Mouse (Mus musculus): ENCODE measurements at regions not wholly inside any gene's neighbourhood (a gene's known extent, or its start where the extent isn't known, plus 50 kb on each side); places are given as distances from the start of the nearest gene placed in this dataset.

DNA sequence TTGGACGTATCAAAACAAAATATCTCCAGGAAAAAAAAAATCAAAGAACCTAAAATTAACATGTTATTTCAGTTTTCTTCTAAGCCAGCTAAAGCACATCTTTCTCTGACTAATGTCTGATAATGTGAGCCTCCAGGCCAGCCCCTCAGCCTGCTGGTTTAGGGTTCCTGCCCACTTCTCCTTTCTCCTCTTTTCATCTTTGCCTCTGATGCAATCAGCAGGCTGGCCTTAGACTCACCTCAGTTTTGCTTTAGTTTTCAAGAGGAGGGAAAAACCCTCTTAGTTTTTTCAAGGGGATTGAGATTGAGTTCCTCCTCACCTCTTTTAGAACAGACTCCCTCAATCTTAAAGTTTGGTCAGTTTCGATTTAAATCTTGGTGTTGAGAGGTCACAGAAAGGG is 93.0 kb upstream of the Pthlh start:
- H3K9ac ChIP-seq = no peak overlapping the region
- no peak overlapping the region for H3K27ac ChIP-seq (replicated peaks)
- no peak overlapping the region for H3K4me2 ChIP-seq
- no peaks in the 10 kb centered on the region for H3K4me1 ChIP-seq
- H3K27me3 ChIP-seq (replicated peaks) = no peaks in the 10 kb centered on the region
- ATAC-seq (ENCODE audit: extremely low read depth, insufficient number of reproducible peaks, low FRiP score, low TSS enrichment) = no peak
- H3K36me3 ChIP-seq = no peaks in the 10 kb centered on the region
- no peaks in the 10 kb centered on the region for H3K9me3 ChIP-seq
- 74% methylated on average over 2 of the region's 2 CpGs for WGBS
- no peak overlapping the region for H3K4me3 ChIP-seq

GRCm38 (mm10) chr6:147356570-147356969 is 92.6 kb upstream of the Pthlh start:
- H3K27ac ChIP-seq (replicated peaks) = no peak overlapping the region
- WGBS = 71% methylated on average over 5 of the region's 5 CpGs

GRCm38 (mm10) chr6:147349566-147350237 is 85.7 kb upstream of the Pthlh start:
- ATAC-seq (ENCODE audit: extremely low read depth, insufficient number of reproducible peaks, low FRiP score, low TSS enrichment) = no peak

More at GRCm38 (mm10) chr6:147356570-147356969, 92.6 kb upstream of the Pthlh start:
- H3K4me1 ChIP-seq = no peaks in the 10 kb centered on the region
- no peak overlapping the region for H3K9ac ChIP-seq
- H3K27me3 ChIP-seq (replicated peaks) = no peaks in the 10 kb centered on the region
- H3K9me3 ChIP-seq = no peaks in the 10 kb centered on the region
- no peak overlapping the region for H3K4me2 ChIP-seq
- ATAC-seq (ENCODE audit: extremely low read depth, insufficient number of reproducible peaks, low FRiP score, low TSS enrichment) = no peak
- H3K4me3 ChIP-seq = no peak overlapping the region
- no peaks in the 10 kb centered on the region for H3K36me3 ChIP-seq

DNA sequence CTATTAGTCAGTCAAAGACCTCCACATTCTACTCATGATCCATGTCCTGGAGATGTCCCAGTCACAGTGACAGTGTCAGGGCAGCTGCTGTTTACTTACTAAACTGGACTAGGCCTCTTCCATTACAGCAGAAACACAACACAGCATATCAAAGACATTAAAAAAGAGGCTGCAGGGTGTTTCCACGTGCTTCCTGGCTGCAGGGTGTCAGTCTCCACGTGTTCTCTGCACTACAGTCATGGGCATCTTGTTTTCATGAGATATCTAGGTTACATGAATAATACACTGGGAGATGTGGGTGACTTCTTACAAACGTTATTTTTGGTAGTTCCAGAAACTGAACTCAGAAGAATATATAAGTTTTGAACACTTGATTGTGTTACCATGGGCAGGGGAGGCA is 84.6 kb upstream of the Pthlh start:
- Histone ChIP-seq H3K4me3 (no peak overlapping the region), H3K27ac (replicated peaks) (no peak overlapping the region), H3K36me3 (no peaks in the 10 kb centered on the region), H3K9me3 (no peaks in the 10 kb centered on the region), H3K27me3 (replicated peaks) (no peaks in the 10 kb centered on the region), H3K9ac (no peak overlapping the region), H3K4me2 (no peak overlapping the region), H3K4me1 (no peaks in the 10 kb centered on the region)
- WGBS = 40% methylated on average over 3 of the region's 3 CpGs
- no peak for ATAC-seq (ENCODE audit: extremely low read depth, insufficient number of reproducible peaks, low FRiP score, low TSS enrichment)

More at GRCm38 (mm10) chr6:147349566-147350237, 85.7 kb upstream of the Pthlh start:
- Histone ChIP-seq H3K27me3 (replicated peaks) (no peaks in the 10 kb centered on the region), H3K9ac (no peak overlapping the region), H3K4me2 (no peak overlapping the region), H3K4me1 (no peaks in the 10 kb centered on the region), H3K36me3 (no peaks in the 10 kb centered on the region), H3K9me3 (no peaks in the 10 kb centered on the region), H3K27ac (replicated peaks) (no peak overlapping the region), H3K4me3 (no peak overlapping the region)
- 55% methylated on average over 4 of the region's 4 CpGs for WGBS

DNA sequence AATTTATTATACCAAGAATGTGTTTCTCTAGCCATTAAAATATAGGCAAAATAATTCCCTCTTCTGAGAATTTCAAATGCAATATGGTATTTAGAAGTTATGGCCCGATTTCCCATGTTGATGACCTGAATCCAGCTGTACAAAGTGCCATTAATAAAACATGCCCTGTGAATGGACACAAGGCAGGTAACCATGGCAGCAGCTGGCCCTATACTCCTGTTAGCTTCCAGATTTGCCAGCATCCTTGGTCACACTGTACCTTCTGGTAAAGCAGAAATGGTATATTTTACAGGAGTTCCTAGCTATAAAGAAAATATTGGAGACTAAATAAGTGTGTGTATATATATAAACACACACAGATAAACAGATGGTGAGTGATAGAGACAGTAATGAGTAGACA is 77.1 kb upstream of the Pthlh start:
- Histone ChIP-seq H3K27ac (replicated peaks) (no peak overlapping the region), H3K9me3 (no peaks in the 10 kb centered on the region), H3K9ac (no peak overlapping the region), H3K36me3 (no peaks in the 10 kb centered on the region), H3K4me2 (no peak overlapping the region), H3K4me1 (no peaks in the 10 kb centered on the region), H3K27me3 (replicated peaks) (no peaks in the 10 kb centered on the region), H3K4me3 (no peak overlapping the region)
- ATAC-seq (ENCODE audit: extremely low read depth, insufficient number of reproducible peaks, low FRiP score, low TSS enrichment) = no peak
- WGBS = 76% methylated on average over 1 of the region's 1 CpGs

GRCm38 (mm10) chr6:147332976-147333375 is 69.0 kb upstream of the Pthlh start:
- Histone ChIP-seq H3K4me1 (no peaks in the 10 kb centered on the region), H3K36me3 (no peaks in the 10 kb centered on the region), H3K4me3 (no peak overlapping the region), H3K9me3 (no peaks in the 10 kb centered on the region), H3K27ac (replicated peaks) (no peak overlapping the region), H3K27me3 (replicated peaks) (no peaks in the 10 kb centered on the region), H3K9ac (no peak overlapping the region), H3K4me2 (no peak overlapping the region)
- 59% methylated on average over 7 of the region's 7 CpGs for WGBS
- no peak for ATAC-seq (ENCODE audit: extremely low read depth, insufficient number of reproducible peaks, low FRiP score, low TSS enrichment)

DNA sequence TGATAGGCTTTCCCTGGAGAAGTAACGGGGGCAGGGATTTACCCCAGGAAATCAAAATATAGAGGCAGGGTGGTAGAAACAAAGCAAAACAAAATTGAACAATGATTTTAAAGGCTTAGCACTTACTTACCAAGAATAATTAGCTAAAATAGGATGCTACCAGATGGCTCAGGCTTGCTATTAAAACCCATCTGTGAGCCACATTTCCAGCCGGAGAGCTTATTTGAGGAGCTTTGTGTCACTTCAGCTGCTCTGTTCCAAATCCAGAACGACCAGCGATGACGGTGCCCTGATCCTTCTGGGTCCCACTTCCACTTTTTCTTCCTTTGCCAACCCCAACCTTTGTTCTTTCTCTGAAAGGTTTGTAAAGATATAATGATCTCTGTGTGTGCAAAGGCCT is 65.2 kb upstream of the Pthlh start:
- no peak overlapping the region for H3K27ac ChIP-seq (replicated peaks)
- H3K36me3 ChIP-seq = no peaks in the 10 kb centered on the region
- no peak overlapping the region for H3K4me3 ChIP-seq
- H3K27me3 ChIP-seq (replicated peaks) = no peaks in the 10 kb centered on the region
- WGBS = 80% methylated on average over 5 of the region's 5 CpGs
- no peak overlapping the region for H3K4me2 ChIP-seq
- no peaks in the 10 kb centered on the region for H3K9me3 ChIP-seq
- no peak for ATAC-seq (ENCODE audit: extremely low read depth, insufficient number of reproducible peaks, low FRiP score, low TSS enrichment)
- no peaks in the 10 kb centered on the region for H3K4me1 ChIP-seq
- no peak overlapping the region for H3K9ac ChIP-seq

DNA sequence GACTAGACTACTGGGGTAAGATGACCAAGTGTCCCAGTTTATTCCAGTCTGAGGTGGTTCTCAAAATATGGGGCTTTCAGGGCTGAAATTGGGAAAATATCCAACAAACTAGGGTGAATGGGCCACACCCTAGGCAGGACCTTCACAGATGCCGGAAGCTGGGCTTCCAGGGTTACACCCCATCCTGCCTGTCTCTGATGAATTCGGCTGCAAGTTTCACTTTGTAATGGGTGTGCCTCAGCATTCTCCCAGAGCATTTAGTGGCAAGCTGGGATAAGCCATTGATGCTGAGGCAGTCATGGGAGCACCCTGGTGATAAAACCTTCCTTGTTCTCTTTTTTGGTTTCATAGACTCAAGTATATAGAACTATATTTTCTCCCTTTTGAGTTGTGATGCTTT is 60.4 kb upstream of the Pthlh start:
- ATAC-seq (ENCODE audit: extremely low read depth, insufficient number of reproducible peaks, low FRiP score, low TSS enrichment) = no peak
- Histone ChIP-seq H3K27me3 (replicated peaks) (no peaks in the 10 kb centered on the region), H3K4me3 (no peak overlapping the region), H3K4me2 (no peak overlapping the region), H3K27ac (replicated peaks) (no peak overlapping the region), H3K9me3 (no peaks in the 10 kb centered on the region), H3K36me3 (no peaks in the 10 kb centered on the region), H3K4me1 (no peaks in the 10 kb centered on the region), H3K9ac (no peak overlapping the region)
- WGBS = 77% methylated on average over 2 of the region's 2 CpGs

DNA sequence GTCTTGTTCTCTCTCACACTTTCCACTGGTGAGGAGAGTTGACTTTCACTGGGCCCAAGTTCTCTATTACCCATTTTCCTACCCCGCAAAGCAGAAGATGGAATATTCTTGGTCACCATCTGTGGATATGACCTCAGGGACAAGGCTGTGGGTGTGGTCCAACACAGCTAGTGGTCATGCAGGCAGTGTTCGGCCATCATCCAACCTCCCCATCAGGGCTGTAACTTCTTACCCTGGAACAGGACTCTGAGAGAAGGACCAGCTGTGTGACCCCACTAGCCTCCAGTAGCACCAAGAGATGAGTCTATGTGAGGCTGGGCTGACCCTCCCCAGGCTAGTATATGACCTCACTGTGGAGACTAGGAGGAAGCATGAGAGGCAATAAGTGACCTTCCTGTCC is 54.1 kb upstream of the Pthlh start:
- 78% methylated on average over 2 of the region's 2 CpGs for WGBS

DNA sequence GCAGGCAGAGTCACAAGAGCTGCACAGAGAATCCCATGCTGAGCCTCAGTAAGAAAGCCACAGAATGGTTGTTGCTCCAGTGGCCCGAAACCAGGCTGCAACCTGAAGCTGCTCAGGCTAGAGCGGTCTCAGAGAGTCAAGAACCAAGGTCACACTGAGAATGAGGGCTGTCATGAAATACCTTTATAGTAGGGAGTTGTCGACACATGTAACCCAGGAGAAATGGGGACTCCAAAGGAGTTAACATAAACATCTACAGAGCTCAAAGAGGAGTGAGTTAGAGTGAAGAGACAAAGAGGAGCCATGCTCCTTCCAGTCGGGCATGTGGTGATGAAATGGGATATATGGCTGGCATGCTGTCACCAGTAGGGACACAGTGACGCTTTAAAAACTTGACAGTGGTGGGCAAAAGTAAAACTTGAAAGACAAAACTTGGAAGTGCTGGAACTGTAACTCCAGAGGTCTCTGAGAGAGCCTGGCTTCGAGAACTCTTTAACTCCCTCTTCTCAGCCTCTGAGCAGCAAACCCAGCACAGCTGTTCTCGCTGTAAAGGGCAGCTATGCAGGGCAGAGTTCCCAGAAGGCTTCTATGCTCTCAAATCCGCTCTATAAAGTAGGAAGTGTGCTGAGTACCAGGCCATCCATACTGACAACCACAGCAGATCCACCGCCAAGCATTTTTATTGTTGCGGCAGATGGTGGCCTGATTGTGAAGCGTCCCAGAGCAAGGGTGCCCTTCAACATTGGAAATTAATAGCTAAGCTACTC is 52.9 kb upstream of the Pthlh start:
- no peak overlapping the region for H3K4me3 ChIP-seq
- 70% methylated on average over 11 of the region's 11 CpGs for WGBS
- H3K4me2 ChIP-seq = no peak overlapping the region
- H3K27ac ChIP-seq (replicated peaks) = no peak overlapping the region
- H3K36me3 ChIP-seq = no peaks in the 10 kb centered on the region
- no peaks in the 10 kb centered on the region for H3K4me1 ChIP-seq
- no peaks in the 10 kb centered on the region for H3K27me3 ChIP-seq (replicated peaks)
- no peak for ATAC-seq (ENCODE audit: extremely low read depth, insufficient number of reproducible peaks, low FRiP score, low TSS enrichment)
- no peaks in the 10 kb centered on the region for H3K9me3 ChIP-seq
- H3K9ac ChIP-seq = no peak overlapping the region

More for the DNA sequence above, 54.1 kb upstream of the Pthlh start:
- no peak for ATAC-seq (ENCODE audit: extremely low read depth, insufficient number of reproducible peaks, low FRiP score, low TSS enrichment)
- Histone ChIP-seq H3K9me3 (no peaks in the 10 kb centered on the region), H3K36me3 (no peaks in the 10 kb centered on the region), H3K27me3 (replicated peaks) (no peaks in the 10 kb centered on the region), H3K4me3 (no peak overlapping the region), H3K9ac (no peak overlapping the region), H3K27ac (replicated peaks) (no peak overlapping the region), H3K4me1 (no peaks in the 10 kb centered on the region), H3K4me2 (no peak overlapping the region)

- H3K9me3 ChIP-seq = no peaks in the 10 kb centered on the region
- no peak for ATAC-seq (ENCODE audit: extremely low read depth, insufficient number of reproducible peaks, low FRiP score, low TSS enrichment)
- H3K27ac ChIP-seq (replicated peaks) = no peak overlapping the region
- H3K4me1 ChIP-seq = no peaks in the 10 kb centered on the region
- no peak overlapping the region for H3K4me3 ChIP-seq
- 58% methylated on average over 3 of the region's 3 CpGs for WGBS
- no peak overlapping the region for H3K9ac ChIP-seq
- H3K27me3 ChIP-seq (replicated peaks) = no peaks in the 10 kb centered on the region
- no peaks in the 10 kb centered on the region for H3K36me3 ChIP-seq
- H3K4me2 ChIP-seq = no peak overlapping the region
These were observed 52.2 kb upstream of the Pthlh start for GRCm38 (mm10) chr6:147316140-147316539.

GRCm38 (mm10) chr6:147315207-147315606 is 51.2 kb upstream of the Pthlh start:
- Histone ChIP-seq H3K36me3 (no peaks in the 10 kb centered on the region), H3K27ac (replicated peaks) (no peak overlapping the region), H3K9ac (no peak overlapping the region), H3K4me3 (no peak overlapping the region), H3K9me3 (no peaks in the 10 kb centered on the region), H3K27me3 (replicated peaks) (no peaks in the 10 kb centered on the region; the same call in 1 of the 2 replicates), H3K4me1 (no peaks in the 10 kb centered on the region), H3K4me2 (no peak overlapping the region)
- 69% methylated on average over 5 of the region's 5 CpGs for WGBS
- no peak for ATAC-seq (ENCODE audit: extremely low read depth, insufficient number of reproducible peaks, low FRiP score, low TSS enrichment)
